Mouse (Mus musculus) cortical plate, adult 2 months (tissue): ENCODE results near the gene Ndufa1.

Experiments
- CTCF ChIP-seq: fragments of 200-500 bp; IDR thresholded peaks from 2 replicates; pipeline ENCODE4 v1.5.1; 2011; ENCODE audit warnings: mild to moderate bottlenecking, control low read depth, low read length; ENCODE audit not compliant: insufficient read depth; ENCODE audit errors: extremely low read depth
- POLR2A ChIP-seq: fragments of 200-500 bp; IDR thresholded peaks from 2 replicates; pipeline ENCODE4 v1.6.1; 2011; ENCODE audit warnings: mild to moderate bottlenecking, low read length, control low read depth; ENCODE audit not compliant: insufficient read depth; ENCODE audit errors: extremely low read depth

- TF ChIP-seq POLR2A (no peak), CTCF (no peak)
Observed at GRCm38 (mm10) chrX:37141732-37142131, 49.2 kb downstream of the Ndufa1 start.
